Mouse (Mus musculus): ENCODE results near the gene Gpc6. TPM values are rescaled to one million over a fixed set of nuclear protein-coding genes. Genes with fewer than 3 reads are reported as not detected.

Gene Gpc6
- total and polyA plus RNA-seq, 3 experiments, result not detected

DNA sequence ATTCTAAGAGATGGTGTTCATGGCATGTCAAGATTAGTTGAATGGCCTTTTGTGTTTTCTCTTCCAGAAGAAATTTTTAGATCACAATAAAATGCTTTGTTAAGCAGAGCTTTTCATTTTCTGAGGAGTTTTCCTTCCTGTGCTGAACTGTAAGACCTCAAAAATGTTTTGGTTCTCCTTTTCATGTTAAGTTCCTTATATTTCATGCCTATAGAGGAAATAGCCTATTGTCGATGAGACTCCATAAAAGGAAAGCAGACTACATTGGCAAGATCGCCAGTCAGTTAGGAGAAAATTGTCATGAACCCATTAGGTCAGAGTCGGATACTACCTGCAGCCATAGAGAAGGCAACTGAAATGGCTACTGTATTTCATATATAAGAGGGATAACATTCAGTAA is 278.8 kb downstream of the Gpc6 start:
- DNase-seq (ENCODE audit: low read depth, low spot score), result no peak
- H3K79me2 ChIP-seq (ENCODE audit: control insufficient read depth, insufficient read depth, low read length, poor library complexity), result no peaks in the 10 kb centered on the region
- no peak overlapping the region for H3K4me3 ChIP-seq (ENCODE audit: control insufficient read depth in 1 of 2, insufficient read depth in 1 of 2, low read depth in 2 of 2, low read length in 2 of 2)
- H3K27ac ChIP-seq (ENCODE audit: control insufficient read depth, low read depth, low read length), result no peak overlapping the region
- no peaks in the 10 kb centered on the region for H3K27me3 ChIP-seq (ENCODE audit: control insufficient read depth in 1 of 2, insufficient read depth in 2 of 2, low read length in 2 of 2)
- no peaks in the 10 kb centered on the region for H3K9me3 ChIP-seq (replicated peaks; ENCODE audit: insufficient read depth, low read length)
- H3K4me1 ChIP-seq (ENCODE audit: control insufficient read depth in 1 of 2, insufficient read depth in 2 of 2, low read length in 2 of 2), result no peaks in the 10 kb centered on the region
- no peak overlapping the region for H3K9ac ChIP-seq (ENCODE audit: control insufficient read depth, low read depth, low read length, poor library complexity, severe bottlenecking)
- TF ChIP-seq CTCF (IDR thresholded peaks at IDR 0.05 in 2 of 3, conservative IDR thresholded peaks at IDR 0.05 in 1 of 3; ENCODE audit: control insufficient read depth in 1 of 3, insufficient read depth in 1 of 3, low read depth in 2 of 3, low read length in 3 of 3, poor library complexity in 1 of 3, severe bottlenecking in 1 of 3) (no peak), ZNF384 (IDR thresholded peaks at IDR 0.05; ENCODE audit: low read depth, low read length) (no peak), CHD2 (IDR thresholded peaks at IDR 0.05; ENCODE audit: low read length) (no peak), POLR2AphosphoS2 (IDR thresholded peaks at IDR 0.05; ENCODE audit: low read length) (no peak), BHLHE40 (IDR thresholded peaks at IDR 0.05; ENCODE audit: borderline replicate concordance, low read depth, low read length) (no peak), RCOR1 (IDR thresholded peaks at IDR 0.05; ENCODE audit: low read depth, low read length) (no peak), HCFC1 (IDR thresholded peaks at IDR 0.05; ENCODE audit: low read depth, low read length) (no peak), ZC3H11A (IDR thresholded peaks at IDR 0.05; ENCODE audit: low read depth, low read length) (no peak), MAFK (IDR thresholded peaks at IDR 0.05; ENCODE audit: borderline replicate concordance, low read depth, low read length) (no peak), JUND (IDR thresholded peaks at IDR 0.05; ENCODE audit: low read depth, low read length) (no peak), E2F4 (IDR thresholded peaks at IDR 0.05; ENCODE audit: borderline replicate concordance, low read depth, low read length) (no peak), KAT2A (conservative IDR thresholded peaks at IDR 0.05; ENCODE audit: low read depth, low read length) (no peak), ETS1 (IDR thresholded peaks at IDR 0.05; ENCODE audit: low read depth, low read length) (no peak), SIN3A (IDR thresholded peaks at IDR 0.05; ENCODE audit: low read length) (no peak), EP300 (IDR thresholded peaks at IDR 0.05; ENCODE audit: low read depth in 1 of 2, low read length in 2 of 2) (no peak), NRF1 (IDR thresholded peaks at IDR 0.05; ENCODE audit: insufficient read depth, low read depth, low read length, poor library complexity, severe bottlenecking) (no peak), USF2 (IDR thresholded peaks at IDR 0.05; ENCODE audit: borderline replicate concordance in 1 of 2, insufficient read depth in 1 of 2, low read depth in 1 of 2, low read length in 2 of 2) (no peak), TAL1 (IDR thresholded peaks at IDR 0.05; ENCODE audit: low read length) (no peak), GABPA (IDR thresholded peaks at IDR 0.05; ENCODE audit: low read depth, low read length) (no peak), MXI1 (IDR thresholded peaks at IDR 0.05; ENCODE audit: low read depth, low read length) (no peak)
- H3K36me3 ChIP-seq (ENCODE audit: control insufficient read depth in 1 of 2, insufficient read depth in 2 of 2, low read length in 2 of 2), result no peaks in the 10 kb centered on the region

DNA sequence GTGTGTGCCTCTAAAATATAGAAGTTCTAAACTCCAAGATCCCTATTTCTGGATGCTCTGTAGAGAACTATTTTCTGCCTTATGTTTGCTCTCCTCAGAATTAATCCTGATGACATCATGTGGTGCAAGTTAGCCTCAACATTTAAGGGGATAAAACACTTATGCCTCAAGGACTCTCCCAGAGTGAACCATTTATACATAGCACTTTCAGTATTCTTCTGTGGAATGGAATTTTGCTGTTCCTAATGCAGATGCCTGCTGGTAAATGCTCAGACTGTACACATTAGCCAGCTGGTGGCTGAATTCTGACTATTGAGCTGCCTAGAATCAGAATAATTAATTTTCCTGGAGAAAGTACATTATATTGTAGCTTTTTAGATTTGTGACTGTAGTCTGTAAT is 289.3 kb downstream of the Gpc6 start:
- no peak for TF ChIP-seq ZC3H11A (IDR thresholded peaks at IDR 0.05; ENCODE audit: low read depth, low read length)
- TF ChIP-seq E2F4 (IDR thresholded peaks at IDR 0.05; ENCODE audit: borderline replicate concordance, low read depth, low read length), result no peak
- no peak for TF ChIP-seq NELFE (IDR thresholded peaks at IDR 0.05; ENCODE audit: low read depth, low read length)
- TF ChIP-seq MXI1 (IDR thresholded peaks at IDR 0.05; ENCODE audit: low read depth, low read length), result no peak
- TF ChIP-seq POLR2AphosphoS5 (IDR thresholded peaks at IDR 0.05; ENCODE audit: borderline replicate concordance, low read depth, low read length), result no peak
- no peak for TF ChIP-seq SIN3A (IDR thresholded peaks at IDR 0.05; ENCODE audit: low read length)
- TF ChIP-seq CHD1 (IDR thresholded peaks at IDR 0.05; ENCODE audit: low read depth, low read length), result no peak
- no peak for TF ChIP-seq ELF1 (IDR thresholded peaks at IDR 0.05; ENCODE audit: low read depth, low read length)
- TF ChIP-seq TBP (IDR thresholded peaks at IDR 0.05; ENCODE audit: low read depth, low read length), result no peak
- TF ChIP-seq POLR2AphosphoS2 (IDR thresholded peaks at IDR 0.05; ENCODE audit: low read length), result no peak
- TF ChIP-seq CTCF (IDR thresholded peaks at IDR 0.05 in 2 of 3, conservative IDR thresholded peaks at IDR 0.05 in 1 of 3; ENCODE audit: control insufficient read depth in 1 of 3, insufficient read depth in 1 of 3, low read depth in 2 of 3, low read length in 3 of 3, poor library complexity in 1 of 3, severe bottlenecking in 1 of 3), result no peak
- no peak for TF ChIP-seq NRF1 (IDR thresholded peaks at IDR 0.05; ENCODE audit: insufficient read depth, low read depth, low read length, poor library complexity, severe bottlenecking)
- TF ChIP-seq TAL1 (IDR thresholded peaks at IDR 0.05; ENCODE audit: low read length), result no peak
- TF ChIP-seq SMC3 (IDR thresholded peaks at IDR 0.05; ENCODE audit: low read depth, low read length), result no peak
- no peak for TF ChIP-seq GATA1 (IDR thresholded peaks at IDR 0.05; ENCODE audit: low read depth, low read length)
- no peak for TF ChIP-seq HCFC1 (IDR thresholded peaks at IDR 0.05; ENCODE audit: low read depth, low read length)
- TF ChIP-seq BHLHE40 (IDR thresholded peaks at IDR 0.05; ENCODE audit: borderline replicate concordance, low read depth, low read length), result no peak
- TF ChIP-seq CHD2 (IDR thresholded peaks at IDR 0.05; ENCODE audit: low read length), result no peak
- TF ChIP-seq EP300 (IDR thresholded peaks at IDR 0.05; ENCODE audit: low read depth in 1 of 2, low read length in 2 of 2), result no peak
- no peak for TF ChIP-seq MYC (IDR thresholded peaks at IDR 0.05; ENCODE audit: low read depth, low read length)
- DNase-seq (ENCODE audit: low read depth, low spot score), result no peak
- H3K9ac ChIP-seq (ENCODE audit: control insufficient read depth, low read depth, low read length, poor library complexity, severe bottlenecking), result no peak overlapping the region
- H3K36me3 ChIP-seq (ENCODE audit: control insufficient read depth in 1 of 2, insufficient read depth in 2 of 2, low read length in 2 of 2), result no peaks in the 10 kb centered on the region
- H3K9me3 ChIP-seq (replicated peaks; ENCODE audit: insufficient read depth, low read length), result no peaks in the 10 kb centered on the region
- H3K79me2 ChIP-seq (ENCODE audit: control insufficient read depth, insufficient read depth, low read length, poor library complexity), result no peaks in the 10 kb centered on the region
- no peaks in the 10 kb centered on the region for H3K4me1 ChIP-seq (ENCODE audit: control insufficient read depth in 1 of 2, insufficient read depth in 2 of 2, low read length in 2 of 2)
- no peak overlapping the region for H3K4me3 ChIP-seq (ENCODE audit: control insufficient read depth in 1 of 2, insufficient read depth in 1 of 2, low read depth in 2 of 2, low read length in 2 of 2)
- H3K27me3 ChIP-seq (ENCODE audit: control insufficient read depth in 1 of 2, insufficient read depth in 2 of 2, low read length in 2 of 2), result no peaks in the 10 kb centered on the region
- H3K27ac ChIP-seq (ENCODE audit: control insufficient read depth, low read depth, low read length), result no peak overlapping the region
